Mouse (Mus musculus): ENCODE data around the gene Wdr5b.

The Wdr5b gene

DNA sequence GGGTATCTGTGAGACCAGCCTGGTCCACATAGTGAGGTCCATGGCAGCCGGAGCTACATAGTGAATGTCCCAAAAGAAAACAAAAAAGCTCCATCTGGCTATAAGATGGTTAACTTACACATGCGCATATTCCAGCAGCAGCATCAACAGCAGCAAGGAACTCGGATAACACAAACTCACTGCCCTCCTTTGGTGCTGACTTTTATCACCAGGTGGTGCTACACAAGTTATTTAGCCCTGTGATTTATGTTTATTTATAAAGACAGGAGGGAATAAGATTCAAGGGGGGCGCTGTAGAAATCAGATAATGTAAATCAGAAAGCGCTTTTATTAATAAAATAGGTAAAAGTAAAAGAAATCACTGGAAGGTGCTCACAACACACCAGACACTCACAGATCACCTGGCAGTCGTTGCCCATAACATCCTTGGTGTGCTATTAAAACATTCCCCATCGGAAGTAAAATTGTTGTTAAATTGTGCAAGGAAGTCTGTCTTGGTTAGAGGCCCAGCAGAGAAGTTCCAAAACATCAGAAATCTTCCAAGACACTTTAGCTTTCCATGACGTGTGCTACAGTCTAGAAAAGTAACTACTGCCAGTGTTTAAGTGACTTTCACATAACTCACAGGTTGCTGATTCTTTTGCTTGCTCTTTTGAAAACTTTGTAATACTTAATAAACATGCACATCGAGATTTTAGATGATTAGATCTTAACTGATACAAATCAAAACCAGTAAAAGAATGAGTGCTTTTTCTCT lies 29.0 kb downstream of the Wdr5b start:
- DNase-seq (ENCODE audit: low read depth, low spot score), result no peak

DNA sequence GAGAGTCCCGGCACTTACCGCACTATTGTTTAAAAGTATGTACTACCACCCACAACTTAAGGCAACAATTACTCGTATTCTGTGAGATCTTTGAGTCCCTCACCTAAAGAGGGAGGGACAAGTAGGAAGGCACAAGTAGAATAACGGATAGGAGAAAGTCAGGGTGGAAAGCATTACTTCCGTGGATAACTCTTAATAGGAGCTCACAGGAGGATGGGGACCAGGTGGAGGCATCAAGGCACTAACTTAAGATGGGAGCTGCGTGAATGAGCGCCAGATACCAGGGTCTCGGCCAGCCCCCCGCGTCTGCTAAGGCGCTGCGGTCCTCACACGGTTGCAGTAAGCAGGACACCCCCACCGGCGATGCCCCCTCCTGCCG lies 30.1 kb downstream of the Wdr5b start:
- peak; percentile 55 for DNase-seq (ENCODE audit: low read depth, low spot score)

- peak; percentile 92 for DNase-seq (ENCODE audit: low read depth, low spot score)
Measured at GRCm38 (mm10) chr16:36071450-36072379, 30.7 kb downstream of the Wdr5b start, which contains the start of the genes Fam162a and Ccdc58. Fam162a (minus strand) TSS chr16:36071594. Ccdc58 (plus strand) TSS chr16:36071685.

DNA sequence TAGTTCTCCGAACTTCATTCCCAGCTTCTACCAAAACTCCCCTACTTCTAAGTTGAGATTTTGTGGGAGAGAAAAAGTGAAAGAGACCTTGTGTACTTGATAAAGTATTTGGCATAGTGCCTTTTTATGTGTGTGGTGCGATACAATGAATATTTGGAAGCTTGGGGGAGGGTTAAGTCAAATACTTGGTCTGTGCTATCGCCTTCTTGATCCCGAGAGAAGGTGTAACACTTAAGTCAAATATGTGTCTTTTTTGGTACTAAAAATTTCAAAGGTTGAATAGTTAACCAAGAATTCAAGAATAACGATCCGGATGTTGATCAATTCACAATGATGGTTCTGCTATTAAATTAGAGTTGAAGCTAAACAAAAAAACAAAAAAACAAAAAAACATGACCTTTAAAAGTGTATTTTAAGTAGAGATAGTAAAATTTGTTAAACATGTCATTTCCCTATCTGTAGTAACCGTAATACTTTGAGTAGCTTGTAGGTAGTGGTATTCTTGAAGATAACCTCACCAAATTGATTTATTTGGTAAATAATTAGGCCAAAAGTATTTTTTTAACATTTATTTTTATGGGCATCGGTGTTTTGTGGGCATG lies 31.5 kb downstream of the Wdr5b start:
- DNase-seq (ENCODE audit: low read depth, low spot score), result no peak

GRCm38 (mm10) chr16:36074772-36075171 lies 33.8 kb downstream of the Wdr5b start:
- DNase-seq (ENCODE audit: low read depth, low spot score), result no peak

DNA sequence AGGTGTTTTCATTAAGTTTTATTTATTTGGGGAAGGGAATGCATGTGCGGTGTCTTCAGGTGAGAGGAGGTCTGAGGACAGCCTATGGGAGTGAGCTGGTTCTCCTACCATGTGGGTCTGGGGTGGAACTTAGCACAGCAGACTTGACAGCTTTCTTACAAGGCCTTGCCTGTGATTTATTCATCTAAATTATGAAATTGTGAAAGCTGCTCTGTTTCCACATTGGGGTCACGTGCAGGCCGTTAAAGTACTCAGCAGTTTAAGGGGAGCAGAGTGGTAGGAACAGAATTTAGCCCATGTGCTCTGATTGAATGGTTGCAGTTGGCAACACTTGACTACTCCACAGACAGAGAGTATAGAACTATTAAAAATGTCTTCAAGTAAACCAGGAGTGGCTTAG lies 38.9 kb downstream of the Wdr5b start:
- DNase-seq (ENCODE audit: low read depth, low spot score), result no peak

GRCm38 (mm10) chr16:36087846-36088245 lies 46.9 kb downstream of the Wdr5b start:
- no peak for DNase-seq (ENCODE audit: low read depth, low spot score)

DNA sequence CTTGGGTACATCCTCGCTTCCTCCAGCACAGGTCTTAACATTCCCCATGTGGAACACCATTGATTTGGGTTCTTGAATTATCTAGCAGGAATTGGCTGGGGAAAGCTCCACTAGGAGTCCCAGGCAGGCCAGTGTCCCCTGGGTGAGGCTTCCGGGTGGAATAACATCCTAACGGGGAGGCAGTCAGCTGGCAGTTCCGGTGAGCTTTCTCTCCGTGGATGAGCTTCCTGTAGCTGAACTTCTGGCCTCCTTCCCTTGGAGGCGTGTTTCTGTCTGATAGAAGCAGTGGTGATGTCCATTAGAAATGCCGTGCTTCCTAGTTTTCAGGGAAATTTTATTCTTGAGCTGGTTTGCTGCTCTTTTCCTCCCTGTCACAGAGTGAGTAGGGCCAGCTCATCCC lies 48.1 kb downstream of the Wdr5b start:
- no peak for DNase-seq (ENCODE audit: low read depth, low spot score)

- no peak for DNase-seq (ENCODE audit: low read depth, low spot score)
Measured at GRCm38 (mm10) chr16:36089850-36090616, 49.0 kb downstream of the Wdr5b start.

- peak; percentile 60 for DNase-seq (ENCODE audit: low read depth, low spot score)
Measured at GRCm38 (mm10) chr16:36090785-36091509, 50.0 kb downstream of the Wdr5b start.

Measured in ES-CJ7 (cell line).